In the genomic region with DNA sequence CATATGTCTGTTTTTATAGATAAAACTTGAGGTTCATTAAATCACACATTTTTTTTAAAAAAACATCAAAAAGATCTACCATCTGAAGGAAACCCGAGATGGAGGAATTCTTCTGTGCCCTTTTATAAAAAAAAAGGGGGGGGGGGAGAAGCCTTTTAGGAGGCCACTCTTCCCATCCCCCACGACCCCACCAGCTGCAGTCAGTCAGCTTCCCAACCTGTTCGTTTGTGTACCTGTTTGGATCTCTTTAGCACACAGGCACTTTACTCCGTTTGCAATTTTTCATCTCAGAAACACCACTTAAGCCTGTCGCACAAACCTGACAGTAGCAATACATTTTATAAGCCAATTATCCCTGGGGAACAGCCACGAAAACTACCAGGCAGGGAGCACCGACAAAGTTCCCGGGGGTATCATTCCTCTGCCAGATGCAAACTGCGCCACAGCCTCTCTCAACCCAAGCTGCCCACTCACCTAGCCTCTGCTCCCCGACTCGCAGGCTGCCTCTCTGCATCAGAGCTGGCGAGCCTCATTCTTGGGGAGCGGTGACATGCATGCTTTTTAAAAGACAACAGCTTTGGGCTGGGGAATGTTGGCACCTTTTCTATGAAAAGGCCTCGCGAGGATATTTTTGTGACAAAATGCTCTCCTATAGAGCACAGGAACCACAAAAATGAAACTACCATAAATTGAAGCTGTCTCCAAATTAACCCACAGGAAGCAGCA, we compare ENCODE assay signal across 8 mouse cellular contexts. TPM values are rescaled to one million over a fixed set of nuclear protein-coding genes. Genes with fewer than 3 reads are reported as not detected.
DNase-seq lines count a peak whose midpoint lies in the region; ATAC-seq lines count a peak whose summit lies in the region.

No protein-coding gene starts in this region.

- peak; percentile 16 for DNase-seq in embryo, embryonic 10 days (ENCODE audit: low spot score)
- no peak for DNase-seq in embryo, embryonic 9.5 days (ENCODE audit: extremely low spot score)
- DNase-seq in right cerebral cortex, adult 18-20 months: peak; percentile 51
- DNase-seq in right cerebral cortex, postnatal 4 days: no peak
- DNase-seq in frontal cortex, postnatal 10 days (ENCODE audit: low spot score in 2 of 2): no peak
- no peak for DNase-seq in spleen, adult 18-20 months

- no peak overlapping the region for H3K27ac ChIP-seq in limb, embryonic 13.5 days
- H3K27ac ChIP-seq in stomach, embryonic 14.5 days (ENCODE audit: low read length): no peak overlapping the region

- H3K4me3 ChIP-seq in limb, embryonic 13.5 days: peak overlapping the region; percentile 73
- H3K4me3 ChIP-seq in stomach, embryonic 14.5 days (ENCODE audit: low read depth, low read length): peak overlapping the region; percentile 47

- H3K9me3 ChIP-seq in limb, embryonic 13.5 days: no peaks in the 10 kb centered on the region
- H3K9me3 ChIP-seq in stomach, embryonic 14.5 days (ENCODE audit: control insufficient read depth, low read depth, low read length): no peaks in the 10 kb centered on the region

- H3K27me3 ChIP-seq in limb, embryonic 13.5 days: peaks cover 48% of the 10 kb centered on the region
- H3K27me3 ChIP-seq in stomach, embryonic 14.5 days (ENCODE audit: control insufficient read depth, insufficient read depth, low read length): peaks cover 8% of the 10 kb centered on the region; the same call in 1 of the 2 replicates

- H3K4me2 ChIP-seq in limb, embryonic 13.5 days (replicated peaks): peak overlapping the region; percentile 94
- H3K4me2 ChIP-seq in stomach, embryonic 14.5 days (replicated peaks; ENCODE audit: low read depth, low read length): peak overlapping the region; percentile 89

- peak overlapping the region; percentile 80; the same call in 1 of the 2 replicates for H3K9ac ChIP-seq in limb, embryonic 13.5 days
- no peak overlapping the region for H3K9ac ChIP-seq in stomach, embryonic 14.5 days (replicated peaks; ENCODE audit: low read depth, low read length)

- ATAC-seq in limb, embryonic 13.5 days (ENCODE audit: low FRiP score, low read depth): no peak
- ATAC-seq in stomach, embryonic 14.5 days (ENCODE audit: insufficient number of reproducible peaks, insufficient read depth, low FRiP score, low read depth): no peak

- no peaks in the 10 kb centered on the region for H3K36me3 ChIP-seq in limb, embryonic 13.5 days
- H3K36me3 ChIP-seq in stomach, embryonic 14.5 days (ENCODE audit: control insufficient read depth, insufficient read depth, low read length): no peaks in the 10 kb centered on the region

- H3K4me1 ChIP-seq in limb, embryonic 13.5 days: peaks cover 44% of the 10 kb centered on the region
- H3K4me1 ChIP-seq in stomach, embryonic 14.5 days (ENCODE audit: control insufficient read depth, insufficient read depth, low read length): peaks cover 14% of the 10 kb centered on the region

- WGBS in limb, embryonic 13.5 days: 8% methylated on average over 15 of the region's 15 CpGs
- 18% methylated on average over 15 of the region's 15 CpGs for WGBS in stomach, embryonic 14.5 days

RNA-seq across cellular contexts. Expression of a gene that starts 2.1 kb away (rescaled TPM):
- polyA plus RNA-seq in limb, embryonic 13.5 days (2015; fragmentation: Nextera tagmentation; extraction: Ambion mirVana): 1.8 and 2.3 TPM in 2 replicates
- 6.3 and 6.7 TPM in 2 replicates for polyA plus RNA-seq in stomach, embryonic 14.5 days (2014; fragmentation: Nextera tagmentation; extraction: Ambion mirVana)

Comparison
In these comparisons a context has a peak if more than half of its experiments do, and no peak if none do; other contexts are left out.
1. DNase-seq: peak in embryo, embryonic 10 days (single experiment) and right cerebral cortex, adult 18-20 months (single experiment); none in embryo, embryonic 9.5 days (single experiment), right cerebral cortex, postnatal 4 days (single experiment), frontal cortex, postnatal 10 days (0 of 2) and spleen, adult 18-20 months (0 of 2).